Mouse (Mus musculus): ENCODE measurements around the gene Tmem109. TPM values are rescaled to one million over a fixed set of nuclear protein-coding genes. Genes with fewer than 3 reads are reported as not detected.

Tmem109 gene
- polyA plus RNA-seq, 2 experiments: 11.1 to 16.1 TPM

GRCm38 (mm10) chr19:10856520-10856919 lies 25.3 kb downstream of the Tmem109 start:
- 29% methylated on average over 2 of the region's 2 CpGs for WGBS (ENCODE audit: insufficient replicate concordance)
- TF ChIP-seq CTCF (IDR thresholded peaks at IDR 0.05; ENCODE audit: low read depth) (no peak), EP300 (IDR thresholded peaks at IDR 0.05; ENCODE audit: low read depth) (no peak)

GRCm38 (mm10) chr19:10855422-10855821 lies 26.4 kb downstream of the Tmem109 start:
- ATAC-seq (ENCODE audit: insufficient read depth): no peak
- Histone ChIP-seq H3K27ac (no peak overlapping the region), H3K4me3 (ENCODE audit: insufficient read depth in 1 of 2, low read depth in 2 of 2, low read length in 2 of 2) (no peak overlapping the region), H3K27me3 (ENCODE audit: control insufficient read depth, insufficient read depth, low read length) (no peaks in the 10 kb centered on the region), H3K36me3 (replicated peaks; ENCODE audit: control insufficient read depth, insufficient read depth, low read depth) (no peaks in the 10 kb centered on the region), H3K9me3 (ENCODE audit: control insufficient read depth, low read length) (no peaks in the 10 kb centered on the region), H3K4me2 (ENCODE audit: low read depth) (no peak overlapping the region), H3K9ac (replicated peaks) (no peak overlapping the region), H3K4me1 (replicated peaks; ENCODE audit: control insufficient read depth in 2 of 2, insufficient read depth in 2 of 2, low read length in 1 of 2) (no peaks in the 10 kb centered on the region)
- TF ChIP-seq CTCF (IDR thresholded peaks at IDR 0.05; ENCODE audit: low read depth) (no peak), EP300 (IDR thresholded peaks at IDR 0.05; ENCODE audit: low read depth) (no peak)
- WGBS (ENCODE audit: insufficient replicate concordance): 54% methylated on average over 3 of the region's 3 CpGs
- no peak for DNase-seq (ENCODE audit: low read depth in 3 of 3, low spot score in 3 of 3)

More at GRCm38 (mm10) chr19:10856520-10856919, 25.3 kb downstream of the Tmem109 start:
- ATAC-seq (ENCODE audit: insufficient read depth) (no peak), DNase-seq (ENCODE audit: low read depth in 3 of 3, low spot score in 3 of 3) (no peak)
- Histone ChIP-seq H3K4me3 (ENCODE audit: insufficient read depth in 1 of 2, low read depth in 2 of 2, low read length in 2 of 2) (no peak overlapping the region), H3K27ac (no peak overlapping the region), H3K9ac (replicated peaks) (no peak overlapping the region), H3K4me2 (ENCODE audit: low read depth) (no peak overlapping the region), H3K4me1 (replicated peaks; ENCODE audit: control insufficient read depth in 2 of 2, insufficient read depth in 2 of 2, low read length in 1 of 2) (no peaks in the 10 kb centered on the region), H3K36me3 (replicated peaks; ENCODE audit: control insufficient read depth, insufficient read depth, low read depth) (no peaks in the 10 kb centered on the region), H3K27me3 (ENCODE audit: control insufficient read depth, insufficient read depth, low read length) (no peaks in the 10 kb centered on the region), H3K9me3 (ENCODE audit: control insufficient read depth, low read length) (no peaks in the 10 kb centered on the region)

GRCm38 (mm10) chr19:10847311-10848087 lies 34.3 kb downstream of the Tmem109 start:
- DNase-seq (ENCODE audit: low read depth in 3 of 3, low spot score in 3 of 3) (no peak), ATAC-seq (ENCODE audit: insufficient read depth) (no peak)
- Histone ChIP-seq H3K9me3 (ENCODE audit: control insufficient read depth, low read length) (no peaks in the 10 kb centered on the region), H3K4me2 (ENCODE audit: low read depth) (no peak overlapping the region), H3K27me3 (ENCODE audit: control insufficient read depth, insufficient read depth, low read length) (no peaks in the 10 kb centered on the region; the same call in 1 of the 2 replicates), H3K9ac (replicated peaks) (no peak overlapping the region), H3K4me3 (ENCODE audit: insufficient read depth in 1 of 2, low read depth in 2 of 2, low read length in 2 of 2) (no peak overlapping the region), H3K36me3 (replicated peaks; ENCODE audit: control insufficient read depth, insufficient read depth, low read depth) (no peaks in the 10 kb centered on the region), H3K27ac (no peak overlapping the region), H3K4me1 (replicated peaks; ENCODE audit: control insufficient read depth in 2 of 2, insufficient read depth in 2 of 2, low read length in 1 of 2) (no peaks in the 10 kb centered on the region)
- TF ChIP-seq EP300 (IDR thresholded peaks at IDR 0.05; ENCODE audit: low read depth) (no peak), CTCF (IDR thresholded peaks at IDR 0.05; ENCODE audit: low read depth) (no peak)
- WGBS (ENCODE audit: insufficient replicate concordance): 38% methylated on average over 3 of the region's 3 CpGs

GRCm38 (mm10) chr19:10846150-10846549 lies 35.7 kb downstream of the Tmem109 start:
- TF ChIP-seq CTCF (IDR thresholded peaks at IDR 0.05; ENCODE audit: low read depth): no peak
- Histone ChIP-seq H3K4me1 (replicated peaks; ENCODE audit: control insufficient read depth in 2 of 2, insufficient read depth in 2 of 2, low read length in 1 of 2) (0 out of 4 replicates have a peak, but pooled peaks cover 0 to 2% of the 10 kb centered on the region in 2 experiments), H3K4me3 (ENCODE audit: insufficient read depth in 1 of 2, low read depth in 2 of 2, low read length in 2 of 2) (no peak overlapping the region), H3K9me3 (ENCODE audit: control insufficient read depth, low read length) (no peaks in the 10 kb centered on the region), H3K27ac (no peak overlapping the region), H3K36me3 (replicated peaks; ENCODE audit: control insufficient read depth, insufficient read depth, low read depth) (no peaks in the 10 kb centered on the region), H3K9ac (replicated peaks) (no peak overlapping the region), H3K27me3 (ENCODE audit: control insufficient read depth, insufficient read depth, low read length) (no peaks in the 10 kb centered on the region; the same call in 1 of the 2 replicates), H3K4me2 (ENCODE audit: low read depth) (no peak overlapping the region)
- ATAC-seq (ENCODE audit: insufficient read depth) (no peak), DNase-seq (ENCODE audit: low read depth in 3 of 3, low spot score in 3 of 3) (no peak)
- 63% methylated on average over 7 of the region's 7 CpGs for WGBS (ENCODE audit: insufficient replicate concordance)

GRCm38 (mm10) chr19:10845454-10845853 lies 36.3 kb downstream of the Tmem109 start:
- Histone ChIP-seq H3K36me3 (replicated peaks; ENCODE audit: control insufficient read depth, insufficient read depth, low read depth) (no peaks in the 10 kb centered on the region), H3K4me2 (ENCODE audit: low read depth) (no peak overlapping the region), H3K4me1 (replicated peaks; ENCODE audit: control insufficient read depth in 2 of 2, insufficient read depth in 2 of 2, low read length in 1 of 2) (0 out of 4 replicates have a peak, but pooled peaks cover 0 to 2% of the 10 kb centered on the region in 2 experiments), H3K9me3 (ENCODE audit: control insufficient read depth, low read length) (no peaks in the 10 kb centered on the region), H3K27ac (no peak overlapping the region), H3K4me3 (ENCODE audit: insufficient read depth in 1 of 2, low read depth in 2 of 2, low read length in 2 of 2) (no peak overlapping the region), H3K27me3 (ENCODE audit: control insufficient read depth, insufficient read depth, low read length) (no peaks in the 10 kb centered on the region; the same call in 1 of the 2 replicates), H3K9ac (replicated peaks) (no peak overlapping the region)
- no peak for DNase-seq (ENCODE audit: low read depth in 3 of 3, low spot score in 3 of 3)
- no peak for ATAC-seq (ENCODE audit: insufficient read depth)
- TF ChIP-seq EP300 (IDR thresholded peaks at IDR 0.05; ENCODE audit: low read depth): no peak
- TF ChIP-seq CTCF (IDR thresholded peaks at IDR 0.05; ENCODE audit: low read depth): no peak
- 38% methylated on average over 3 of the region's 3 CpGs for WGBS (ENCODE audit: insufficient replicate concordance)
